Mouse (Mus musculus): ENCODE measurements around the gene Fbxw8.
A peak's percentile ranks its signal among the peaks of the same experiment; 100 is the strongest.

GRCm38 (mm10) chr5:118154839-118155564, at the start of gene Fbxw8:
- TF ChIP-seq CTCF (IDR thresholded peaks at IDR 0.05; ENCODE audit: borderline replicate concordance, extremely low read depth, insufficient read depth, insufficient read length): no peak
- peak; percentile 44; the same call in 1 of the 2 replicates for TF ChIP-seq POLR2A (IDR thresholded peaks at IDR 0.05; ENCODE audit: borderline replicate concordance, extremely low read depth, insufficient read depth, insufficient read length, poor library complexity, severe bottlenecking)
